Mouse (Mus musculus) heart, embryonic 12.5 days (tissue): ENCODE measurements around the gene Dmtf1. TPM values are rescaled to one million over a fixed set of nuclear protein-coding genes. Genes with fewer than 3 reads are reported as not detected.

ENCODE experiments used
- ATAC-seq: fragments of 200-750 bp; cut with Nextera tagmentation; 2 replicates; pipeline ENCODE4 v1.8.0; 2017; ENCODE audit warnings: moderate TSS enrichment, moderate library complexity; ENCODE audit not compliant: insufficient number of reproducible peaks, low FRiP score
- H3K27ac ChIP-seq: fragments of 300-500 bp; sonication (generic); 2 replicates; pipeline ENCODE4 v1.5.1; 2016; ENCODE audit warnings: mild to moderate bottlenecking, moderate library complexity; ENCODE audit not compliant: poor library complexity, severe bottlenecking
- H3K27me3 ChIP-seq: fragments of 300-500 bp; sonication (generic); replicated peaks from 2 replicates; pipeline ENCODE4 v1.6.1; 2016; ENCODE audit warnings: mild to moderate bottlenecking, moderate library complexity
- H3K36me3 ChIP-seq: fragments of 300-500 bp; sonication (generic); 2 replicates; pipeline ENCODE4 v1.6.1; 2016; ENCODE audit warnings: mild to moderate bottlenecking, moderate library complexity
- H3K4me1 ChIP-seq: fragments of 300-500 bp; sonication (generic); replicated peaks from 2 replicates; pipeline ENCODE4 v1.6.1; 2016; ENCODE audit warnings: mild to moderate bottlenecking
- H3K4me2 ChIP-seq: fragments of 300-500 bp; sonication (generic); 2 replicates; pipeline ENCODE4 v1.6.1; 2016; ENCODE audit warnings: mild to moderate bottlenecking, moderate library complexity
- H3K4me3 ChIP-seq: fragments of 300-500 bp; sonication (generic); 2 replicates; pipeline ENCODE4 v1.5.1; 2016; ENCODE audit warnings: mild to moderate bottlenecking
- H3K9ac ChIP-seq: fragments of 300-500 bp; sonication (generic); 2 replicates; pipeline ENCODE4 v1.6.1; 2016; ENCODE audit warnings: mild to moderate bottlenecking, moderate library complexity
- H3K9me3 ChIP-seq: fragments of 300-500 bp; sonication (generic); replicated peaks from 2 replicates; pipeline ENCODE4 v1.6.1; 2016; ENCODE audit warnings: mild to moderate bottlenecking, moderate library complexity
- whole genome bisulfite sequencing: fragments of 180-500 bp; shearing (Covaris S2); methylation state at CpG from one replicate; pipeline ENCODE4 v1.1.7; 2016; 5-methylcytosine and 5-hydroxymethylcytosine counted together
- polyA plus RNA-seq: library from polyadenylated mRNA; unstranded; fragments of >200 nt; fragmentation: Nextera tagmentation; extraction: Ambion mirVana; gene quantifications from 2 replicates; pipeline ENCODE4 v1.2.1, GENCODE M21; 2016

Gene Dmtf1
- polyA plus RNA-seq, 1 experiment from 2014 or later: 37.6 TPM

DNA sequence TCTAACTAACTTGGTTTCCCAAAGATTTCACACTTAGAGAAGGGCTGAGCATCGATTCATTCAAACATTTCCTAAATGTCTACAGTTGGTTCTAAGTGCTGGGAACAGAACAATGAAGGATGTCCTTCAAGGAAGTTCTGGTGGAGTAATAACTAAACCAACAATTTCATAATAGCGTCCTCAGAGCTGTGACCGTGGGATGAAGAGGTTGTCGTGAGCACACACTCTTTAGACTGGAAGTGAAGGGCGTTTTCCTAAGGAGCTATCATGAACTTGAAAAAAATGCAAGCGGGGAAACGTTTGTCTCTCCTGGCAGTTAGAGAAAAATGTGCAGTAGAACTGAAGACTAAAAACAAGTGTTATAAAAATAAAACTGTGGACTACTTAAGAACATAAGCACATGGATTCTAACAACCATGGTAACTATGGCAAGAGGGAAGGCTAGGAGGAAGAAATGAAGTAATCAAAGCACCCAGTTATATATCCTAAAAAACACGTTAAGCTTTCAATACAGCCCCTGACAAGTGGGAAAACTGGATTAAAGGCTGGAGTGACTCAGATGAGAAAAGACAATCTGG, 12.2 kb downstream of the Dmtf1 start:
- Histone ChIP-seq H3K4me2 (no peak overlapping the region), H3K4me3 (no peak overlapping the region), H3K9ac (no peak overlapping the region), H3K27me3 (no peaks in the 10 kb centered on the region), H3K4me1 (no peaks in the 10 kb centered on the region), H3K27ac (no peak overlapping the region), H3K9me3 (no peaks in the 10 kb centered on the region), H3K36me3 (peaks cover 47% of the 10 kb centered on the region)
- 86% methylated on average over 8 of the region's 8 CpGs for WGBS
- ATAC-seq: no peak

DNA sequence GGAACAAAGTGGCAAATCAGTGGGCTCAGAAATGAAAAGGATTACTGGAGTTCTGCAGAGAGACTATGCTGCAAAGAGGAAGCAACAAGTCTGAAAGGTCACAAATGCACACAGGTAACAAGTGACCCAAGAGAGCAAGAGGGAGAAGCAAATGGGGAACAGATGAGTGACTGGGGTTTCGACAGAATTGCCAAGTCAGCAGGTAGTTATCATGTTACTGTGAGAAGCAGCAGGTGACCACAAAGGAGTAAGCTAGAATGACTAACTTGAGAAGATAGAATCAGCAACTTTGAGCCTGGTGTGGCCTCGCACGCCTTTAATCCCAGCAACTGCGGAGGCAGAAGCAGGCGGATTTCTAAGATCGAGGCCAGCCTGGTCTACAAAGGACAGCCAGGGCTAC, 19.2 kb downstream of the Dmtf1 start:
- no peaks in the 10 kb centered on the region for H3K27me3 ChIP-seq
- 87% methylated on average over 6 of the region's 6 CpGs for WGBS
- H3K9ac ChIP-seq: no peak overlapping the region
- no peaks in the 10 kb centered on the region for H3K9me3 ChIP-seq
- no peak overlapping the region for H3K27ac ChIP-seq
- ATAC-seq: no peak
- H3K4me2 ChIP-seq: no peak overlapping the region
- peaks cover 45% of the 10 kb centered on the region for H3K36me3 ChIP-seq
- H3K4me3 ChIP-seq: no peak overlapping the region
- H3K4me1 ChIP-seq: no peaks in the 10 kb centered on the region

- Histone ChIP-seq H3K4me2 (no peak overlapping the region), H3K4me1 (no peaks in the 10 kb centered on the region), H3K27me3 (no peaks in the 10 kb centered on the region), H3K9me3 (no peaks in the 10 kb centered on the region), H3K27ac (no peak overlapping the region), H3K4me3 (no peak overlapping the region), H3K36me3 (peaks cover 45% of the 10 kb centered on the region), H3K9ac (no peak overlapping the region)
- 79% methylated on average over 8 of the region's 8 CpGs for WGBS
- no peak for ATAC-seq
Observed at GRCm38 (mm10) chr5:9140724-9141123, 20.9 kb downstream of the Dmtf1 start.

- Histone ChIP-seq H3K4me2 (no peak overlapping the region), H3K27me3 (no peaks in the 10 kb centered on the region), H3K9me3 (no peaks in the 10 kb centered on the region), H3K9ac (no peak overlapping the region), H3K4me1 (no peaks in the 10 kb centered on the region), H3K4me3 (no peak overlapping the region), H3K36me3 (peaks cover 40% of the 10 kb centered on the region), H3K27ac (no peak overlapping the region)
- WGBS: 87% methylated on average over 3 of the region's 3 CpGs
- no peak for ATAC-seq
Observed at GRCm38 (mm10) chr5:9135588-9135987, 26.0 kb downstream of the Dmtf1 start.

- no peaks in the 10 kb centered on the region for H3K4me1 ChIP-seq
- H3K27me3 ChIP-seq: no peaks in the 10 kb centered on the region
- no peak overlapping the region for H3K4me3 ChIP-seq
- WGBS: 89% methylated on average over 7 of the region's 7 CpGs
- H3K36me3 ChIP-seq: peaks cover 47% of the 10 kb centered on the region
- no peak overlapping the region for H3K4me2 ChIP-seq
- H3K9ac ChIP-seq: no peak overlapping the region
- H3K9me3 ChIP-seq: no peaks in the 10 kb centered on the region
- ATAC-seq: no peak
- H3K27ac ChIP-seq: no peak overlapping the region
Observed at GRCm38 (mm10) chr5:9131786-9132185, 29.8 kb downstream of the Dmtf1 start.

DNA sequence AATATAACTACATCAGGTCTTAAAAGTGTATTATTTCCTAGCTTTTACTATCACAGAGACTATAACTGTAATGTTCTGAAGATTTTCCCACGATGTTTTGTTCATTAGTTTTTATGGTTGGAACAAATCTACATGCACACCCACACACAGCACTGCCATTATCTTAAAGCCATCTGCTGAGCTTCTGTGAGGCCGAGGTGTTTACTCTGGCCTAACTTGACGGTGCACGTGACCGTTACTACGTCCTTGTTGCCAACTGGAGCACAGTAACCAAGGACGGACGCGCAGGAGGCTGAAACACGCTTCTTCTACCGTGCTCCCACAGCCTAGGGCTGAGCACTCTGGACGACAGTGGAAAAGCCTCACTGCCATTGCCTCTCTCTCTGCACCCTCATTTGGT, 33.0 kb downstream of the Dmtf1 start:
- no peaks in the 10 kb centered on the region for H3K4me1 ChIP-seq
- H3K27me3 ChIP-seq: no peaks in the 10 kb centered on the region
- ATAC-seq: no peak
- H3K27ac ChIP-seq: no peak overlapping the region
- WGBS: 92% methylated on average over 12 of the region's 12 CpGs
- no peak overlapping the region for H3K4me3 ChIP-seq
- H3K36me3 ChIP-seq: peaks cover 54% of the 10 kb centered on the region
- no peak overlapping the region for H3K4me2 ChIP-seq
- H3K9me3 ChIP-seq: no peaks in the 10 kb centered on the region
- H3K9ac ChIP-seq: no peak overlapping the region

DNA sequence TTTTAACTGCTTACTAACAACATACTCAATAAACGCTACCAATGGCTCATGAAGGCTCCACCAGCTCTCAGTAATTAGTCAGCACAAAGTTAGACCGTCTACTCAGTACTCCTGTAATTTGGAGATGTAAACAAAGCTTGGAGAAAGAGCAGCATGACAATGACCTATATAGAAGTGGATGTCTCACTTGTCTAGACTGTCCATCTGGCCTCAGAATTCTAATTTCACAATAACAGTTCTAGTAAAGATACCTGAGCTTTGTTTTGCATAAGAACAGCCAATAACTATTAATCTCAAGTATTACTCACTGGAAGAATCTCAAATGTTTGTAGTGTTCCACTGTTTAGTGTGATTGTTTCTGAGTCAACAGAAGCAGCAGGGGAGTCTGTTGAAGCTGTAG, 37.4 kb downstream of the Dmtf1 start:
- ATAC-seq: no peak

GRCm38 (mm10) chr5:9114162-9114561, 47.4 kb downstream of the Dmtf1 start:
- no peak overlapping the region for H3K27ac ChIP-seq
- H3K36me3 ChIP-seq: peaks cover 22% of the 10 kb centered on the region
- H3K4me2 ChIP-seq: peak overlapping the region; percentile 23; the same call in 1 of the 2 replicates
- H3K4me1 ChIP-seq: peaks cover 8% of the 10 kb centered on the region; the same call in 1 of the 2 replicates
- H3K27me3 ChIP-seq: no peaks in the 10 kb centered on the region
- H3K9ac ChIP-seq: no peak overlapping the region
- no peaks in the 10 kb centered on the region for H3K9me3 ChIP-seq
- no peak overlapping the region for H3K4me3 ChIP-seq
- ATAC-seq: no peak
- 32% methylated on average over 6 of the region's 6 CpGs for WGBS

More for the DNA sequence above, 37.4 kb downstream of the Dmtf1 start:
- no peak overlapping the region for H3K4me2 ChIP-seq
- H3K4me3 ChIP-seq: no peak overlapping the region
- peaks cover 76% of the 10 kb centered on the region for H3K36me3 ChIP-seq
- H3K27ac ChIP-seq: no peak overlapping the region
- no peaks in the 10 kb centered on the region for H3K27me3 ChIP-seq
- 93% methylated on average over 2 of the region's 2 CpGs for WGBS
- H3K9me3 ChIP-seq: no peaks in the 10 kb centered on the region
- no peaks in the 10 kb centered on the region for H3K4me1 ChIP-seq
- no peak overlapping the region for H3K9ac ChIP-seq

DNA sequence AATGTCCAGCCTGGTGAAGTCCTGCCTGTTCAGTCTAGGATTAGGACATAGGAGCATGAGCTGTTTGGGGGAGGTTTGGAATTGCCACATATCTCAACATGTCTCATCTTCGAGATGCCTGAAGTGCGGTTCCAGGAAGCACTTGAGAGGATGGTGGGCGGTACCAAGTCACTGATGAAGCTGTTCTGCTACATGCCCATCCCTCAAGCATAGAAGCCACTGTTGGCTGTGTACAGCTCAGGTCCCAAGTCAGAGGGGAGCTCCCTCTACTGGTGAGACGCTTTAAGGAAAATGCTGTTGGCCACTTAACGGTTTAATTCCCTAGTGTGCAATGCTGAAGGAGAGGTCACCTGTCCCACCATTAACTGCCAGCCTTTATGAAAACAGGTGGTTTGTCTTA, 49.8 kb downstream of the Dmtf1 start:
- Histone ChIP-seq H3K4me2 (no peak overlapping the region), H3K4me1 (peaks cover 8% of the 10 kb centered on the region; the same call in 1 of the 2 replicates), H3K4me3 (no peak overlapping the region), H3K9me3 (no peaks in the 10 kb centered on the region), H3K36me3 (peaks cover 7% of the 10 kb centered on the region; the same call in 1 of the 2 replicates), H3K9ac (no peak overlapping the region), H3K27ac (no peak overlapping the region), H3K27me3 (no peaks in the 10 kb centered on the region)
- ATAC-seq: 0 out of 2 replicates have a peak, but pooled peaks have one; percentile 39
- 16% methylated on average over 5 of the region's 5 CpGs for WGBS

DNA sequence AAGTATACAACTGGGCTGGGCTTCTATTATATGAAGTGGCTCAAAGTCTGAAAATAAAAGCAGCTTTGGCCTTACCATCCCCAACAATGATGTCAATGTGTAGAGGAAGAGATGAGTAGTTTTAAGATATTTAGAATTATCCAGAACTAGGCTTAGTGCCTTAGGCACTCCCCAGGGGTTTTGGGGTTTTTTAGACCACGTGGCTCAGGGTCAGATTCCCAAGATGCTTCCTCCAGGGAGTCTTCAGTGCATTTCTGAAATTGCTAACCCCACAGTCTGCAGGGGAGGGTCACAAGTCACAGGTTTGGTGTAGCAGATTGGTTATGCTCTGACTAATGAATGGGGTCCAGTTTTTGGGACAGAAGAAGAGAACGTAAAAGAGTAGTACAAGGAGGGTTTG, 50.3 kb downstream of the Dmtf1 start:
- no peak for ATAC-seq
- Histone ChIP-seq H3K4me3 (no peak overlapping the region), H3K36me3 (peaks cover 3% of the 10 kb centered on the region; the same call in 1 of the 2 replicates), H3K27me3 (no peaks in the 10 kb centered on the region), H3K9ac (no peak overlapping the region), H3K27ac (no peak overlapping the region), H3K4me1 (peaks cover 8% of the 10 kb centered on the region; the same call in 1 of the 2 replicates), H3K4me2 (no peak overlapping the region), H3K9me3 (no peaks in the 10 kb centered on the region)
- 60% methylated on average over 2 of the region's 2 CpGs for WGBS

GRCm38 (mm10) chr5:9109582-9109981, 52.0 kb downstream of the Dmtf1 start:
- no peak for ATAC-seq
- H3K36me3 ChIP-seq: no peaks in the 10 kb centered on the region

GRCm38 (mm10) chr5:9108490-9108889, 53.1 kb downstream of the Dmtf1 start:
- Histone ChIP-seq H3K27me3 (no peaks in the 10 kb centered on the region), H3K27ac (no peak overlapping the region), H3K4me3 (no peak overlapping the region), H3K4me1 (no peaks in the 10 kb centered on the region), H3K9ac (no peak overlapping the region), H3K9me3 (no peaks in the 10 kb centered on the region), H3K36me3 (no peaks in the 10 kb centered on the region), H3K4me2 (no peak overlapping the region)
- WGBS: 69% methylated on average over 5 of the region's 5 CpGs
- ATAC-seq: no peak

More at GRCm38 (mm10) chr5:9109582-9109981, 52.0 kb downstream of the Dmtf1 start:
- Histone ChIP-seq H3K27me3 (no peaks in the 10 kb centered on the region), H3K9ac (no peak overlapping the region), H3K4me3 (no peak overlapping the region), H3K4me1 (peaks cover 6% of the 10 kb centered on the region; the same call in 1 of the 2 replicates), H3K4me2 (no peak overlapping the region), H3K27ac (no peak overlapping the region), H3K9me3 (no peaks in the 10 kb centered on the region)
